ENCODE assay signal across 8 mouse cellular contexts in genomic region chrX:120290900-120291280, GRCm38 (mm10). TPM values are rescaled to one million over a fixed set of nuclear protein-coding genes. Genes with fewer than 3 reads are reported as not detected.
DNase-seq lines count a peak whose midpoint lies in the region; ATAC-seq and TF ChIP-seq lines count a peak whose summit lies in the region.

No protein-coding gene starts in this region.

- H3K9me3 ChIP-seq in embryonic facial prominence, embryonic 12.5 days = no peaks in the 10 kb centered on the region
- H3K9me3 ChIP-seq in hindbrain, embryonic 15.5 days = no peaks in the 10 kb centered on the region
- H3K9me3 ChIP-seq in midbrain, embryonic 16.5 days (replicated peaks; ENCODE audit: control insufficient read depth, low read length, poor library complexity, severe bottlenecking) = no peaks in the 10 kb centered on the region

- no peak overlapping the region for H3K27ac ChIP-seq in layer of hippocampus, adult 2 months
- no peak overlapping the region for H3K27ac ChIP-seq in embryonic facial prominence, embryonic 12.5 days
- H3K27ac ChIP-seq in hindbrain, embryonic 15.5 days (replicated peaks) = no peak overlapping the region; the same call in 1 of the 2 replicates
- H3K27ac ChIP-seq in midbrain, embryonic 16.5 days (ENCODE audit: low read length) = no peak overlapping the region

- H3K36me3 ChIP-seq in embryonic facial prominence, embryonic 12.5 days = no peaks in the 10 kb centered on the region
- no peaks in the 10 kb centered on the region for H3K36me3 ChIP-seq in hindbrain, embryonic 15.5 days
- no peaks in the 10 kb centered on the region for H3K36me3 ChIP-seq in midbrain, embryonic 16.5 days (ENCODE audit: control insufficient read depth, insufficient read depth, low read length)

- TF ChIP-seq CTCF in layer of hippocampus, adult 2 months (conservative IDR thresholded peaks at IDR 0.05) = no peak

- H3K4me3 ChIP-seq in layer of hippocampus, adult 2 months = peak overlapping the region; percentile 61
- H3K4me3 ChIP-seq in embryonic facial prominence, embryonic 12.5 days = peak overlapping the region; percentile 42
- H3K4me3 ChIP-seq in hindbrain, embryonic 15.5 days = peak overlapping the region; percentile 56
- peak overlapping the region; percentile 57 for H3K4me3 ChIP-seq in midbrain, embryonic 16.5 days (ENCODE audit: low read depth, low read length)

- no peak for ATAC-seq in embryonic facial prominence, embryonic 12.5 days (ENCODE audit: insufficient number of reproducible peaks, insufficient read depth, low FRiP score, low TSS enrichment)
- ATAC-seq in hindbrain, embryonic 15.5 days (ENCODE audit: low FRiP score, low read depth) = no peak
- ATAC-seq in midbrain, embryonic 16.5 days = no peak
- no peak for ATAC-seq in activated CD4-positive, CD25-positive, alpha-beta regulatory T cell, adult 4 months

- H3K4me1 ChIP-seq in embryonic facial prominence, embryonic 12.5 days = no peaks in the 10 kb centered on the region
- H3K4me1 ChIP-seq in hindbrain, embryonic 15.5 days (replicated peaks) = 0 out of 2 replicates have a peak, but pooled peaks cover 5% of the 10 kb centered on the region
- H3K4me1 ChIP-seq in midbrain, embryonic 16.5 days (ENCODE audit: control insufficient read depth, insufficient read depth, low read length) = peaks cover 2% of the 10 kb centered on the region

- H3K4me2 ChIP-seq in embryonic facial prominence, embryonic 12.5 days (replicated peaks) = peak overlapping the region; percentile 62
- peak overlapping the region; percentile 85 for H3K4me2 ChIP-seq in hindbrain, embryonic 15.5 days
- H3K4me2 ChIP-seq in midbrain, embryonic 16.5 days (ENCODE audit: low read length) = peak overlapping the region; percentile 81

- peak overlapping the region; percentile 36; the same call in 1 of the 2 replicates for H3K9ac ChIP-seq in embryonic facial prominence, embryonic 12.5 days
- H3K9ac ChIP-seq in hindbrain, embryonic 15.5 days = peak overlapping the region; percentile 50
- H3K9ac ChIP-seq in midbrain, embryonic 16.5 days (ENCODE audit: low read depth, low read length) = peak overlapping the region; percentile 66; the same call in 1 of the 2 replicates

- DNase-seq in layer of hippocampus, adult 2 months (ENCODE audit: low spot score in 2 of 2) = no peak
- no peak for DNase-seq in layer of hippocampus, adult 9-10 months (ENCODE audit: low spot score)
- DNase-seq in adrenal gland, adult 8-10 months = no peak
- no peak for DNase-seq in adrenal gland, postnatal 4 days (ENCODE audit: low spot score in 2 of 2)

- no peaks in the 10 kb centered on the region for H3K27me3 ChIP-seq in embryonic facial prominence, embryonic 12.5 days
- H3K27me3 ChIP-seq in hindbrain, embryonic 15.5 days = no peaks in the 10 kb centered on the region
- no peaks in the 10 kb centered on the region for H3K27me3 ChIP-seq in midbrain, embryonic 16.5 days (ENCODE audit: control insufficient read depth, insufficient read depth, low read depth, low read length)

- 14% methylated on average over 18 of the region's 18 CpGs for WGBS in embryonic facial prominence, embryonic 12.5 days
- 17% methylated on average over 18 of the region's 18 CpGs for WGBS in hindbrain, embryonic 15.5 days
- WGBS in midbrain, embryonic 16.5 days = 13% methylated on average over 16 of the region's 18 CpGs

RNA-seq across cellular contexts. Expression of gene Pcdh11x, which starts 0.8 kb away (rescaled TPM):
- 1 to 10 TPM; 6.1 to 7.4 TPM for total RNA-seq in layer of hippocampus, adult 2 months (2021)
- 9.8 and 12.7 TPM in 2 replicates for polyA plus RNA-seq in embryonic facial prominence, embryonic 12.5 days (2016; fragmentation: Nextera tagmentation; extraction: Ambion mirVana)
- polyA plus RNA-seq in hindbrain, embryonic 15.5 days (2015; fragmentation: Nextera tagmentation; extraction: Ambion mirVana) = 39.1 and 39.5 TPM in 2 replicates
- polyA plus RNA-seq in midbrain, embryonic 16.5 days (2015; fragmentation: Nextera tagmentation; extraction: Ambion mirVana) = 39.5 and 46.1 TPM in 2 replicates
- under 1 TPM; 0.12 to 0.30 (median 0.17) TPM for total RNA-seq in adrenal gland, adult 8-10 months (2022)
- under 1 TPM in 1 of 2 experiments, not detected in 1; 0.21 TPM for polyA plus RNA-seq in activated CD4-positive, CD25-positive, alpha-beta regulatory T cell, adult 4 months (2017; shearing (Covaris generic))
- total RNA-seq in adrenal gland, postnatal 4 days (2021) = 1 to 10 TPM in 1 of 2 experiments, under 1 TPM in 1; 0.84 to 1.0 TPM

RNA-seq across cellular contexts. Expression of gene H2afb3, which starts 22.0 kb away (rescaled TPM):
- total RNA-seq in layer of hippocampus, adult 2 months (2021) = not detected
- not detected in 2 replicates for polyA plus RNA-seq in embryonic facial prominence, embryonic 12.5 days (2016; fragmentation: Nextera tagmentation; extraction: Ambion mirVana)
- not detected in 2 replicates for polyA plus RNA-seq in hindbrain, embryonic 15.5 days (2015; fragmentation: Nextera tagmentation; extraction: Ambion mirVana)
- polyA plus RNA-seq in midbrain, embryonic 16.5 days (2015; fragmentation: Nextera tagmentation; extraction: Ambion mirVana) = not detected in 2 replicates
- total RNA-seq in adrenal gland, adult 8-10 months (2022) = not detected
- not detected for polyA plus RNA-seq in activated CD4-positive, CD25-positive, alpha-beta regulatory T cell, adult 4 months (2017; shearing (Covaris generic))
- total RNA-seq in adrenal gland, postnatal 4 days (2021) = not detected
